Mouse (Mus musculus) testis, postnatal 10 days (tissue): ENCODE measurements around the gene Olfr513.

ENCODE experiments used
- DNase-seq: peaks from one replicate; pipeline ENCODE4 v3.0.0; 2021; ENCODE audit warnings: low spot score

Olfr513 gene

DNA sequence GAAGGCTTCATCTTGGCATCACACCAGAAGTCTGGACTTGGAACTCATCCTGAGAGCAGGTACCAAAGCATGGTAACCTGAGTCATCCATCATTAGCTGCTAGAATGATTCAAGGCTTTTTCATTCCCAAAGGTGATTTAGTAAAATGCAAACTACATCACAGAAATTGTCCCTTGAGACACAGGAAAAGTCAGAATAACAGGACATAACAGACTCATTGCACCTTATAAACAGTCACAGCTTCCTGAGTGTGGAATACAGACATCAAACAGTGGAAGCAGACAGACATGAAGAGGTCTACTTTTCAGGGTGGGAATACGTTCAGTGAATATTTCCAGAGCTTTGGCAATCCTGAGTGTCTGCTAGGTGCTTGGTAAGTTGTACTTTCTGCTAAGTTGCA, at the start of gene Olfr513:
Gene Olfr513, plus strand, starts transcription at position 301 of the 400 bp plus-strand sequence.
- no peak for DNase-seq

DNA sequence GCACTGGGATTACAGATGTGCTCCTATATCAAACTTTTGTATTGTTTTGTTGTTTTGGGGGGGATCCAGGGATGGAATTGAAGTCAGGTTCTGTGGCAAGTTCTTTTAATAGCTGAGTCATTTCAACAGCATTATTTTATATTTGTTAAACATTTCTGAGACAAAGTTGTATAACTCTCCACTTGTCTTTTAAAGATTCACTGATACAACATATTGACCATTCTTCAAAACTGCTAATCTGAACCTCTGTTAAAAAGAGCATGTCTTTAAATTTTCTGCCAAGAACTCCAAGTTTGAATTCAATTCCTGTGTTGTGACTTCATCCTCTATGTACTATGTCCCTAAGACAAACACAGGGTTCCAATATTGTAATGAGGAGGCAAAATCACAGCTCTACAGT, 37.8 kb upstream of the Olfr513 start, which contains the start of gene Olfr512:
Gene Olfr512, plus strand, starts transcription at position 301 of the 400 bp plus-strand sequence.
- no peak for DNase-seq

DNA sequence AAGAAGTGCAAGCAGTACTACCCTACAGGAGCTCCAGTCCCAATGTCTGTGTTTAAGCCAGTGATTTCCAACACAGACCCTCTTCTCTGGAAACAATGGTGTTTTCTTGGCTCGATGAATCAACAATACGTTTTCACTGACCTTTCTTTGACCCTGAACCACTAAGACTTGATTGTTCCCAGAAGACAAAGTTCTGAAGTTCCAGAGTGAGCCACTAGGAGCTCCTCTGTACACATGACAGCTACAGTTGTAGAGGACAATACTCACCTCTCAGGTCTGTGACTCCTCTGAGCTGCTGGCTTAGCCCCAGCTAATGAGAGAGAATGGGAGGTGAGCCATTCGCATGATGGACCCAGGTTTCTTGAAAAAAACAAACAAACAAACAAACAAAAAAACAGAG, 9.6 kb downstream of the Olfr513 start:
- DNase-seq: no peak

DNA sequence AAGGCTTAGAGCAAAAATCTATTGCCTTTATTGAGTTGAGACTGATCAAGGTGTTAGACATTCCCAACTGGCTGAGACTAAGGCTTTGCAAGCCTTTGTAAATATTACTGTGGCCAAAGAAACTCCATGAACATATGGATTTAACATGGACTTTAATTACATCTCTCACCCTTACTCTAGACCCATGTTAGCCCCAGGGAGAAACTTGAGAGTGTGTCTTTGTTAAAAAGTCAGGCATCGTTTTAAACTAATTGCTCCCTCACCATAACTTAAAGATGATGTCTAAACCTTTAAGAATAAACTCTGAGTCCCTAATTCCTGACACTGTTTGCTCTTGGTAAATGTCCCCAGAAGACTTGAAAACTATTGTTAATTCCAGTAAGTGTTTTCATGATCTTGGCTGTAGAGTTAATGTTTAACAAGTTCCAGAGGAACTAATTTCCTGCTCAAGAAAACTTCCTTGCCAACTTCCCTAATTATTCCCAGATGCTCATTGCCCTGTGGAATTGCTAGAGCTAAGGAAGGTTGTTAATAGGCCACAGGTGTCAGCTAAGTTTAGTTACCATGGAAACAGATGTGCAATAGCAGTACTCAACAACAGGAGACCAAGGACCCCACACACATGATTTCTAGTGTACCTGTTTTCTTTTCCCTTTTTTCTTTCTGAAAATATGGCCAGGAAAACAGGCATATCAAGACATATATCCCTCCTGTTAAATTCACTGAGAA, 46.6 kb downstream of the Olfr513 start:
- no peak for DNase-seq
